Mouse (Mus musculus) testis, adult 2 months (tissue): ENCODE measurements around the gene Wdr12.

Experiments
- CTCF ChIP-seq: fragments of 200-500 bp; IDR thresholded peaks from 2 replicates; pipeline ENCODE4 v1.5.1; 2012; ENCODE audit warnings: low read depth, mild to moderate bottlenecking, inconsistent platforms, low read length, moderate library complexity; ENCODE audit not compliant: control insufficient read depth, insufficient read depth, insufficient replicate concordance
- POLR2A ChIP-seq: fragments of 200-500 bp; IDR thresholded peaks from 2 replicates; pipeline ENCODE4 v1.6.1; 2012; ENCODE audit warnings: low read depth, mild to moderate bottlenecking, inconsistent platforms, low read length, moderate library complexity; ENCODE audit not compliant: control insufficient read depth

DNA sequence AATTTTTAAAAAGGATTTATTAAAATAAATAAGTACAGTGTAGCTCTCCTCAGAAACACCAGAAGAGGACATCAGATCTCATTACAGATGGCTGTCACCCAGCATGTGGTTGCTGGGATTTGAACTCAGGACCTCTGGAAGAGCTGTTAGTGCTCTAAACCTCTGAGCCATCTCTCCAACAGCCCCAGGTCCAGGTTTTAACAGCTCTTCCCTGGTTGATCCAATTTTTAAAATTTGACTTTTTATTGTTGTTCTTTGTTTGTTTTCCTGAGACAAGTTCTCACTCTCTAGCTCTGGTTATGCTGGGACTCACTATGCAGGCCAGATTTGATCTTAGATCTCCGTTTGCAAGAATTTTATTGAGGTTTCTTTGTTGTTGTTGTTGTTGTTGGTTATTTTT lies 53.9 kb downstream of the Wdr12 start:
- TF ChIP-seq CTCF (no peak), POLR2A (no peak)
